Mouse (Mus musculus) bone marrow, adult 2 months (tissue): ENCODE measurements around the gene Gabbr2. TPM values are rescaled to one million over a fixed set of nuclear protein-coding genes. Genes with fewer than 3 reads are reported as not detected.

Experiments
- H3K27ac ChIP-seq: fragments of 200-500 bp; 2 replicates; pipeline ENCODE4 v1.5.1; 2012; ENCODE audit warnings: low read depth, mild to moderate bottlenecking, control low read depth, inconsistent platforms, low read length; ENCODE audit not compliant: control insufficient read depth, poor library complexity, insufficient read depth
- H3K4me1 ChIP-seq: fragments of 200-500 bp; 2 replicates; pipeline ENCODE4 v1.6.1; 2011; ENCODE audit warnings: low read length; ENCODE audit not compliant: control insufficient read depth, insufficient read depth
- H3K4me3 ChIP-seq: fragments of 200-500 bp; replicated peaks from 2 replicates; pipeline ENCODE3; 2011; ENCODE audit warnings: mild to moderate bottlenecking, low read depth, low read length, control low read depth; ENCODE audit not compliant: control insufficient read depth
- CTCF ChIP-seq: fragments of 200-500 bp; IDR thresholded peaks from 2 replicates; pipeline ENCODE4 v1.5.1; 2011; ENCODE audit warnings: low read length, control low read depth; ENCODE audit not compliant: control insufficient read depth, insufficient read depth
- POLR2A ChIP-seq: fragments of 200-500 bp; IDR thresholded peaks from 2 replicates; pipeline ENCODE4 v1.6.1; 2011; ENCODE audit warnings: low read depth, mild to moderate bottlenecking, control low read depth, low read length, borderline replicate concordance; ENCODE audit not compliant: control insufficient read depth
- WGBS: fragments of 180-500 bp; shearing (Covaris S2); methylation state at CpG from one replicate; pipeline ENCODE4 v1.1.7; 2018; 5-methylcytosine and 5-hydroxymethylcytosine counted together
- polyA plus RNA-seq: library from polyadenylated mRNA; stranded (reverse); fragments of >200 nt; gene quantifications from 2 replicates; pipeline ENCODE4 v1.2.4, GENCODE M21; 2011; ENCODE audit warnings: low replicate concordance; ENCODE audit not compliant: missing spikeins, insufficient read depth, insufficient read length

Gene Gabbr2
- polyA plus RNA-seq, 1 experiment = 1.1 TPM

DNA sequence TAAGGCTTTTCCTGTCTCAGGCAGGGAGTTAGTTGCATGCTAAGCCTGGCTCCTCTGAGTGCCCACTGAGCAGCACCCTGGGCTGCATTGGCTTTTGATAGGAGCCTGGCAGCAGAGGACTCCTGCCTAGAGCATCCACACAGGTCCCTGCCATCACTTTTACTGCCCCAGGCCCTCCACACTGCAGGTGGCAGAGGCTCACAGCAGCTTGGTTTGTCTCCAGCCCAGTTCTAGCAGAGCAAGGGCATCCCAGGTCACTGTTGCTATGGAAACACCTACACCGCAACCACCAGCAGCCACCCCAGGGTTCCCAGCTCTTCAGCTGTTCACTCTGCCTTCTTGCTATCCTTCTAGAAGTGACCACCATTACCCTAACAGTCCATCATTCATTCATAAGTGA, 263.4 kb downstream of the Gabbr2 start:
- Histone ChIP-seq H3K27ac (no peak overlapping the region), H3K4me1 (peaks cover 4% of the 10 kb centered on the region; the same call in 1 of the 2 replicates), H3K4me3 (no peak overlapping the region)
- WGBS = 80% methylated on average over 1 of the region's 1 CpGs
- TF ChIP-seq POLR2A = no peak
- TF ChIP-seq CTCF = no peak

DNA sequence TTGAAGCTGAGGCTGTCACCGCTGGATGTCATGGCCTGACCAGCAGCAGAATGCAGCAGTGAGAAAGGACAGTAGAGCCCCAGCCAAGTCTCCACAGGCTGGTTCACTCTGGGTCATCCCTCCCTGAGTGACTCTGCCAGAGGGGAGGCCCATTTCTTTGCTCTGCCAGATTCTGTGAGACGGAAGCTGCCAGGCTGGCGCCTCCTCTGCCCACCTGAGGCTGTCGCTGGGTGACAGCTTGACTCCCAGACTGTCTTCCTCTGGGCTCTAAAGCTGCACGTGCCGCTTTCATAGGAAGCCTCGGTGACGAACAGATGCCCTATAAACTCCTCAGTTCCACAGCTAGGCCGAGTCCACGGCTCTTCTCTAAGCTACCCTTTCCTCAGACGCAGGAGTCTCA, 264.5 kb downstream of the Gabbr2 start:
- Histone ChIP-seq H3K4me3 (no peak overlapping the region), H3K4me1 (peaks cover 4% of the 10 kb centered on the region; the same call in 1 of the 2 replicates), H3K27ac (no peak overlapping the region)
- TF ChIP-seq CTCF = no peak
- TF ChIP-seq POLR2A = no peak
- 82% methylated on average over 11 of the region's 11 CpGs for WGBS

DNA sequence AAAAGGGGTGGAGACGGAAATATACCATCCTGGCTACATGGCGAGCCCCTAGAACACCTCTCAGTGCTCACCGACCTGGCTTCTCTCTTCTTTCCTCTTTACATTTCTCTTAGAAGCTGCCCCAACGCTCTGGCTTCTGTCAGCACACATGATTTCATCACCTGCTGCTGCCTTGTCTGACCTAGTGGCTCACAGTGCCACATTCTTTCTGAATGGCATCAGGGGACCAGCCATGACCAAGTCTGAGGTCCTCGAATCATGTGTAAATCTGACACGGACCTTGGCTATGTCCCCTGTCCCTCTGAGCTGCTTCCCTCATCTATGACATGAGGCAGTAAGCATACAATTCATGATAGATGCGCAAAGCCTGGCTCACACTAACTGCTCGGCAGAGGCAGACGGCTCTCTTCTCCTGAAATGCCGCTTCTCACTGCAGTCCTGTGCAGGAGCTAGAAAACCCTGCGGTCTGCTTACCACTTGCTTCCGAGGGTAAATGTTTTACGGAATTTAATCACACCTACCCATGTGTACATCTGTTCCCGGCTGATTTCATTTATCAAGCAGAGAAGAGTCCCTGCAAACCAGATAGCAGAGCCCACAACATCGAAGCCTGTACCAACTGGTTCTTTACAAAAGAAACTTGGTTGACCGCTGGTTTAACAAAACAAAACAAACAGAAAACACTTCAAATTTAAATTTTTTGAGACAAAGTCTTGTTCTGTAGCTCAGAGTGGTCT, 270.7 kb downstream of the Gabbr2 start:
- TF ChIP-seq POLR2A = no peak
- no peak for TF ChIP-seq CTCF
- 76% methylated on average over 16 of the region's 16 CpGs for WGBS
- no peak overlapping the region for H3K27ac ChIP-seq
- H3K4me3 ChIP-seq = no peak overlapping the region
- H3K4me1 ChIP-seq = peaks cover 4% of the 10 kb centered on the region; the same call in 1 of the 2 replicates

DNA sequence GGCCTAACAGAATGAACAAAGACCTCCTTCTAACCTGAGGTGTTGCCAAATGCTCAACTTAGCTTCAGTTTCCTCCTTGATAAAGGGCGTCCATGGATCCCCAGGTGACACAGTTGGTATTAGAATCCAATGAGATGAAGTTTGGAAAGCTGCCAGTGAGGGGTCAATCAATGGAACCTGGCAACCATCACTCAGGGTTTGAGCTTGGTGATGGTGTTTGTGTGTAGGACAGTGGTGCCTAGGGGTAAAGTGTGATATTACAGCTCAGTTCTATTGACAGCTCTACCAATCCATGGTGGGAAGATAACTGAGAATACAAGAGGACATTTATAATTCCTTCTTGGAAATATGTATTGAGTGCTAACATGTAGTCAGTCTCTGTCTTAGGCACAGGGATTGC, 271.6 kb downstream of the Gabbr2 start:
- H3K4me3 ChIP-seq = no peak overlapping the region
- no peaks in the 10 kb centered on the region; the same call in 1 of the 2 replicates for H3K4me1 ChIP-seq
- TF ChIP-seq POLR2A (no peak), CTCF (no peak)
- 83% methylated on average over 1 of the region's 1 CpGs for WGBS
- no peak overlapping the region for H3K27ac ChIP-seq

DNA sequence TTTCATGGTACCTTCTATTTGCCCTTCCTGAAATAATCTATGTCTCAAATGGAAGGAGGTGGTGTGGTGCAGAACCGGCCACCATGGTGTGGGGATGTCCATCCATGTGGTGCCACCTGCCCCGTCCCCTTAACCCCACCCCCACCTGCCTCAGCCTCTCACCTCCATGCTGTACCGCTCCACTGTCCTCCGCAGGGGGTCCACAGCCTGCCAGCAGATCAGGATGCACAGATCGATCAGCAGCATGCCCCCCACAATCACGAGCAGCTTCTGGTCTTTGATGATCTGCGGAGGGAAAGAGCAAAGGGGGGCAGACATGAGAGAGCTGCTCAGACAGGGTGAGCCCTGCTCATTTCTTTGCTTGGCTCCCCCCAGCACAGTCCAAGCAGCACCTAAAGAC, 273.0 kb downstream of the Gabbr2 start:
- no peak for TF ChIP-seq CTCF
- no peak for TF ChIP-seq POLR2A
- 65% methylated on average over 7 of the region's 7 CpGs for WGBS

DNA sequence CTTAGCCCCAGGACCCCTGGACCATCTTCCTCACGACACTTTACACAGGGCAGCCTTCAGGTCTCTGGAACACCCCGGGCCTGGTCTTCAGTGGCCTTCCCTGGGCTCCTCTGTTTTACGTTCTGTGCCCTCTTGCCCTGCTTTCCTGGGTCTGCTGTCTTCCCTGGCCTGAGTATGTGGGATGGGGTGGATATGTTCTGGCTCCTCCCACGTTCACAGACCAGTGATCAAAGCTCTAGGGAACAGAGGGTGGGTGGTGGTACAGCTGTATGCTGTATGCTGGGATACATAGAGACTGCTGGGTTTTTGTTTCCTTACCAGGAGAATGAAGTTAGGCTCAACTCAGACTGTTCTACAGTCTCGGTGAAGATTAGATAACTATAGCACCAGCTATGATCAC, 274.5 kb downstream of the Gabbr2 start:
- WGBS = 65% methylated on average over 5 of the region's 5 CpGs
- no peak overlapping the region for H3K27ac ChIP-seq
- no peak overlapping the region for H3K4me3 ChIP-seq
- TF ChIP-seq CTCF (no peak), POLR2A (no peak)
- H3K4me1 ChIP-seq = no peaks in the 10 kb centered on the region; the same call in 1 of the 2 replicates

More for the DNA sequence above, 273.0 kb downstream of the Gabbr2 start:
- Histone ChIP-seq H3K4me1 (no peaks in the 10 kb centered on the region; the same call in 1 of the 2 replicates), H3K27ac (no peak overlapping the region), H3K4me3 (no peak overlapping the region)

DNA sequence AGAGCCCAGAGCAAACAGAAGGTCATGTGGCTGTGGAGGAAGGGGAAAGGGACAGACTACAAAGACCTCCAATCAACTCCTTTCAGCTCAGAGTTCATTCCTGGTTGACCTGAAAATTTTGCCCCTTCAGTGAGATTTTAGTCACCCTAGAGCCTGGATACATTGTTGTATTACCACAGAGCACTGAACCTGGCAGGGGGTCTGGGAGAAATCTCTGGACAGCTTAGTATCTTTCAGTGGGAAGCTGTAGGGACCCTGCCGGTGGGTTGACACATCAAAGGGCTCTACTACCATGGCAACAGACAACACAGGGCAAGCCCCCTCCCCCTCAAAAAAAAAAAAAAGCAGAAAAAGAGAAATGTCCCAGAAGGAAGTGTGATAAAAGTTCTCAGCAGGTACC, 275.3 kb downstream of the Gabbr2 start:
- TF ChIP-seq POLR2A = no peak
- TF ChIP-seq CTCF = no peak
- Histone ChIP-seq H3K4me1 (no peaks in the 10 kb centered on the region), H3K27ac (no peak overlapping the region), H3K4me3 (no peak overlapping the region)
- 26% methylated on average over 1 of the region's 1 CpGs for WGBS

DNA sequence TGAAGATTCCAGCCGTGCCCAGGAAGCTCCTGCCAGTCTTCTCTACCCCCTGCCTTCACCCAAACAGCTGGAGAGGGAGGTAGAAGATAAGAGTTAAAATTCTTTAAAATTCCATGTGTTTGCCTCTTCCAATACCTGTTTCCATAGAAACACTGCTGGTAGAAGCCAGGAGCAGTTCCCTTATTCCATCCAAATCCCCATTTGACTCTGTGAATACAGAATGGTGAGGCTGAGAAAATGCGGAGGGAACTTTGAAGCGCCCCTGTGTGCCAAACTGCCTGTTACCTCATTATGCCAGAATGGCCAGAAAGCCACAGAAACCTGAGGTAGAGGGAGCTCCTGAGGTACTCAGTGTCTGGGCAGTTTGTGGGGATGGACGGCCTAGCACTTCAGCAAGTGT, 281.1 kb downstream of the Gabbr2 start:
- Histone ChIP-seq H3K4me1 (no peaks in the 10 kb centered on the region), H3K27ac (no peak overlapping the region), H3K4me3 (no peak overlapping the region)
- TF ChIP-seq POLR2A = no peak
- TF ChIP-seq CTCF = no peak
- WGBS = 78% methylated on average over 4 of the region's 4 CpGs

DNA sequence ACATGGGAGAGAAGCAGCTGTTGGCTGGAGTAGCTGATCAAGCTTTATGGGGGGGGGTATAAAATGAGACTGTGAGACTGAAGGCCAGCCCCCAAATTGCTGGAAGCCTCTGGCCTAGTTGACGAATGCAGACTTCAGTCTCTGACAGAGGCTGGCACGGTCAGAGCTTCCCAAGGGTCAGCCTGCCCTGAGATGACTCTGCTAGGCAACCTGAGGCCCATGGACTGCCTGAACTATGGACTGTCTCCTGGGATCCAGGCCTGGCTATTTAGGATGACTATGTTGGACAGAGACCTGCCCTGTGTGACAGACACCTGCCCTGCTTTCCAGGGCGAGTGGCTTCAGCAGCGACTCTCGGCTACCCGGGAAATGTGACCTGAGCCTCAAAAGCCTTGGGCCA, 281.7 kb downstream of the Gabbr2 start:
- Histone ChIP-seq H3K4me1 (no peaks in the 10 kb centered on the region), H3K27ac (no peak overlapping the region), H3K4me3 (no peak overlapping the region)
- no peak for TF ChIP-seq POLR2A
- TF ChIP-seq CTCF = no peak
- 84% methylated on average over 6 of the region's 6 CpGs for WGBS
